Mouse (Mus musculus): Measurements from ENCODE around the gene Prg3. TPM values are rescaled to one million over a fixed set of nuclear protein-coding genes. Genes with fewer than 3 reads are reported as not detected.

Prg3 gene
- total and polyA plus RNA-seq, 3 experiments = not detected

- TF ChIP-seq SIN3A (IDR thresholded peaks at IDR 0.05; ENCODE audit: low read length) (peak; percentile 89), ELF1 (IDR thresholded peaks at IDR 0.05; ENCODE audit: low read depth, low read length) (peak; percentile 69), CHD1 (IDR thresholded peaks at IDR 0.05; ENCODE audit: low read depth, low read length) (peak; percentile 97), MXI1 (IDR thresholded peaks at IDR 0.05; ENCODE audit: low read depth, low read length) (peak; percentile 87), MAZ (IDR thresholded peaks at IDR 0.05; ENCODE audit: low read depth, low read length) (no peak), GABPA (IDR thresholded peaks at IDR 0.05; ENCODE audit: low read depth, low read length) (no peak), POLR2AphosphoS2 (IDR thresholded peaks at IDR 0.05; ENCODE audit: low read length) (no peak), ZNF384 (IDR thresholded peaks at IDR 0.05; ENCODE audit: low read depth, low read length) (no peak), ETS1 (IDR thresholded peaks at IDR 0.05; ENCODE audit: low read depth, low read length) (peak; percentile 34; the same call in 1 of the 2 replicates), ZKSCAN1 (IDR thresholded peaks at IDR 0.05; ENCODE audit: low read depth, low read length) (no peak), TCF12 (IDR thresholded peaks at IDR 0.05; ENCODE audit: low read depth, low read length) (peak; percentile 67), SMC3 (IDR thresholded peaks at IDR 0.05; ENCODE audit: low read depth, low read length) (no peak), TAL1 (IDR thresholded peaks at IDR 0.05; ENCODE audit: low read length) (no peak), HCFC1 (IDR thresholded peaks at IDR 0.05; ENCODE audit: low read depth, low read length) (peak; percentile 92), NRF1 (IDR thresholded peaks at IDR 0.05; ENCODE audit: insufficient read depth, low read depth, low read length, poor library complexity, severe bottlenecking) (peak; percentile 61), KAT2A (conservative IDR thresholded peaks at IDR 0.05; ENCODE audit: low read depth, low read length) (peak; percentile 67)
Measured at GRCm38 (mm10) chr2:85037047-85038026, 49.3 kb downstream of the Prg3 start, which contains the start of the genes Ssrp1 and P2rx3 (continued).

GRCm38 (mm10) chr2:85038336-85038735 lies 50.3 kb downstream of the Prg3 start:
- no peak overlapping the region for H3K27ac ChIP-seq (ENCODE audit: control insufficient read depth, low read depth, low read length)
- H3K4me3 ChIP-seq (ENCODE audit: control insufficient read depth in 1 of 2, insufficient read depth in 1 of 2, low read depth in 2 of 2, low read length in 2 of 2) = peak overlapping the region; percentile 70 to 83
- peaks cover 0 to 18% of the 10 kb centered on the region in 2 experiments; a peak in 3 of 4 replicates for H3K4me1 ChIP-seq (ENCODE audit: control insufficient read depth in 1 of 2, insufficient read depth in 2 of 2, low read length in 2 of 2)

More at GRCm38 (mm10) chr2:85038336-85038735, 50.3 kb downstream of the Prg3 start:
- Histone ChIP-seq H3K9ac (ENCODE audit: control insufficient read depth, low read depth, low read length, poor library complexity, severe bottlenecking) (peak overlapping the region; percentile 81), H3K9me3 (replicated peaks; ENCODE audit: insufficient read depth, low read length) (no peaks in the 10 kb centered on the region), H3K79me2 (ENCODE audit: control insufficient read depth, insufficient read depth, low read length, poor library complexity) (peaks cover 21% of the 10 kb centered on the region), H3K27me3 (ENCODE audit: control insufficient read depth in 1 of 2, insufficient read depth in 2 of 2, low read length in 2 of 2) (no peaks in the 10 kb centered on the region; a peak in 1 of 4 replicates), H3K36me3 (ENCODE audit: control insufficient read depth in 1 of 2, insufficient read depth in 2 of 2, low read length in 2 of 2) (peaks cover 16 to 21% of the 10 kb centered on the region in 2 experiments)
- no peak for DNase-seq (ENCODE audit: low read depth, low spot score)
- TF ChIP-seq KAT2A (conservative IDR thresholded peaks at IDR 0.05; ENCODE audit: low read depth, low read length) (no peak), USF2 (IDR thresholded peaks at IDR 0.05; ENCODE audit: borderline replicate concordance in 1 of 2, insufficient read depth in 1 of 2, low read depth in 1 of 2, low read length in 2 of 2) (no peak)

Other genes with a start within 250 kb of the Prg3 start
- not detected in 2 replicates for gene Gm19426, start 244.6 kb upstream of the Prg3 start, total RNA-seq (2012; rRNA removed)
- gene Gm19426, start 244.6 kb upstream of the Prg3 start, polyA plus RNA-seq (2012; ENCODE audit: insufficient read depth in 1 of 2, insufficient read length in 2 of 2, low read depth in 1 of 2, low replicate concordance in 2 of 2, missing spikeins in 1 of 2) = not detected
- gene Serping1, start 212.8 kb upstream of the Prg3 start, total RNA-seq (2012; rRNA removed) = not detected in 2 replicates
- not detected for gene Serping1, start 212.8 kb upstream of the Prg3 start, polyA plus RNA-seq (2012; ENCODE audit: insufficient read depth in 1 of 2, insufficient read length in 2 of 2, low read depth in 1 of 2, low replicate concordance in 2 of 2, missing spikeins in 1 of 2)
- 8.8 and 17.5 TPM in 2 replicates for gene Ube2l6, start 189.4 kb upstream of the Prg3 start, total RNA-seq (2012; rRNA removed)
- gene Ube2l6, start 189.4 kb upstream of the Prg3 start, polyA plus RNA-seq (2012; ENCODE audit: insufficient read depth in 1 of 2, insufficient read length in 2 of 2, low read depth in 1 of 2, low replicate concordance in 2 of 2, missing spikeins in 1 of 2) = 10 to 100 TPM in 1 of 2 experiments, not detected in 1; 37.0 TPM
- gene Smtnl1, start 165.6 kb upstream of the Prg3 start, total RNA-seq (2012; rRNA removed) = not detected in 2 replicates
- gene Smtnl1, start 165.6 kb upstream of the Prg3 start, polyA plus RNA-seq (2012; ENCODE audit: insufficient read depth in 1 of 2, insufficient read length in 2 of 2, low read depth in 1 of 2, low replicate concordance in 2 of 2, missing spikeins in 1 of 2) = not detected
- 165 and 193 TPM in 2 replicates for gene Timm10, start 161.2 kb upstream of the Prg3 start, total RNA-seq (2012; rRNA removed)
- gene Timm10, start 161.2 kb upstream of the Prg3 start, polyA plus RNA-seq (2012; ENCODE audit: insufficient read depth in 1 of 2, insufficient read length in 2 of 2, low read depth in 1 of 2, low replicate concordance in 2 of 2, missing spikeins in 1 of 2) = 100 to 1,000 TPM in 1 of 2 experiments, not detected in 1; 129 TPM
- 93.3 and 131 TPM in 2 replicates for gene Slc43a1, start 149.4 kb upstream of the Prg3 start, total RNA-seq (2012; rRNA removed)
- gene Slc43a1, start 149.4 kb upstream of the Prg3 start, polyA plus RNA-seq (2012; ENCODE audit: insufficient read depth in 1 of 2, insufficient read length in 2 of 2, low read depth in 1 of 2, low replicate concordance in 2 of 2, missing spikeins in 1 of 2) = 100 to 1,000 TPM in 1 of 2 experiments, 10 to 100 TPM in 1; 69.8 to 108 TPM
- gene Rtn4rl2, start 101.5 kb upstream of the Prg3 start, total RNA-seq (2012; rRNA removed) = 0.12 TPM in 1 of 2 replicates, not detected in the other
- 1 to 10 TPM in 1 of 2 experiments, not detected in 1; 1.1 TPM for gene Rtn4rl2, start 101.5 kb upstream of the Prg3 start, polyA plus RNA-seq (2012; ENCODE audit: insufficient read depth in 1 of 2, insufficient read length in 2 of 2, low read depth in 1 of 2, low replicate concordance in 2 of 2, missing spikeins in 1 of 2)
- gene Slc43a3, start 51.6 kb upstream of the Prg3 start, total RNA-seq (2012; rRNA removed) = 82.5 and 91.5 TPM in 2 replicates
- gene Slc43a3, start 51.6 kb upstream of the Prg3 start, polyA plus RNA-seq (2012; ENCODE audit: insufficient read depth in 1 of 2, insufficient read length in 2 of 2, low read depth in 1 of 2, low replicate concordance in 2 of 2, missing spikeins in 1 of 2) = 10 to 100 TPM in 1 of 2 experiments, not detected in 1; 90.6 TPM
- gene Prg2, start 7.8 kb upstream of the Prg3 start, total RNA-seq (2012; rRNA removed) = 0.42 TPM in 1 of 2 replicates, not detected in the other
- gene Prg2, start 7.8 kb upstream of the Prg3 start, polyA plus RNA-seq (2012; ENCODE audit: insufficient read depth in 1 of 2, insufficient read length in 2 of 2, low read depth in 1 of 2, low replicate concordance in 2 of 2, missing spikeins in 1 of 2) = under 1 TPM in 1 of 2 experiments, not detected in 1; 0.17 TPM
- gene Ssrp1, start 49.0 kb downstream of the Prg3 start, total RNA-seq (2012; rRNA removed) = 239 and 256 TPM in 2 replicates
- 100 to 1,000 TPM; 420 to 875 TPM for gene Ssrp1, start 49.0 kb downstream of the Prg3 start, polyA plus RNA-seq (2012; ENCODE audit: insufficient read depth in 1 of 2, insufficient read length in 2 of 2, low read depth in 1 of 2, low replicate concordance in 2 of 2, missing spikeins in 1 of 2)
- 0.26 TPM in 1 of 2 replicates, not detected in the other for gene P2rx3, start 49.2 kb downstream of the Prg3 start, total RNA-seq (2012; rRNA removed)
- under 1 TPM in 1 of 2 experiments, not detected in 1; 0.36 TPM for gene P2rx3, start 49.2 kb downstream of the Prg3 start, polyA plus RNA-seq (2012; ENCODE audit: insufficient read depth in 1 of 2, insufficient read length in 2 of 2, low read depth in 1 of 2, low replicate concordance in 2 of 2, missing spikeins in 1 of 2)
- 5.5 and 5.9 TPM in 2 replicates for gene Tnks1bp1, start 59.8 kb downstream of the Prg3 start, total RNA-seq (2012; rRNA removed)
- gene Tnks1bp1, start 59.8 kb downstream of the Prg3 start, polyA plus RNA-seq (2012; ENCODE audit: insufficient read depth in 1 of 2, insufficient read length in 2 of 2, low read depth in 1 of 2, low replicate concordance in 2 of 2, missing spikeins in 1 of 2) = 1 to 10 TPM in 1 of 2 experiments, not detected in 1; 9.9 TPM
- not detected in 2 replicates for gene Aplnr, start 148.0 kb downstream of the Prg3 start, total RNA-seq (2012; rRNA removed)
- gene Aplnr, start 148.0 kb downstream of the Prg3 start, polyA plus RNA-seq (2012; ENCODE audit: insufficient read depth in 1 of 2, insufficient read length in 2 of 2, low read depth in 1 of 2, low replicate concordance in 2 of 2, missing spikeins in 1 of 2) = not detected
- not detected in 2 replicates for gene Lrrc55, start 209.0 kb downstream of the Prg3 start, total RNA-seq (2012; rRNA removed)
- not detected for gene Lrrc55, start 209.0 kb downstream of the Prg3 start, polyA plus RNA-seq (2012; ENCODE audit: insufficient read depth in 1 of 2, insufficient read length in 2 of 2, low read depth in 1 of 2, low replicate concordance in 2 of 2, missing spikeins in 1 of 2)